In the genomic region with DNA sequence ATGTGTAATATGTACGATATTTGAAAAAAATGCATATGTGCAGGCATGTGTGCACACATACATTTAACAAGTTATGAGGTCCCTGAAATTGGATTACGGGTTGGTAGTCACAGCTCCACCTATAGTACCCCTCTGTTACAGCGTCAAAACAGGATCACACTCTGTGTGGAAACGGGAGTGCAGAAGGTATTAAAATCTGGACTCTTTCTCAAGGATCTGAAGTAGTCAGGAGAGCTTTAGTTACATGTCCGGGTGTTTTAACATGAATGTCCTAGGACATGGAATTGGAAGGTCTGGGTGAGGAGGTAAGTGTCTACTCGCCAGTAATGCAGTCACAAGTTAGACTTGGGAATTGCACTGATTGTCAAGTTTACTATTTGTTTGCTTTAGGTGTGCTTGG, we compare ENCODE assay signal across 7 mouse cellular contexts. TPM values are rescaled to one million over a fixed set of nuclear protein-coding genes. Genes with fewer than 3 reads are reported as not detected.
DNase-seq lines count a peak whose midpoint lies in the region; ATAC-seq and TF ChIP-seq lines count a peak whose summit lies in the region.

No protein-coding gene starts in this region.

- H3K9me3 ChIP-seq in lung, embryonic 14.5 days (ENCODE audit: low read depth, low read length): no peaks in the 10 kb centered on the region

- H3K79me2 ChIP-seq in C2C12 (ENCODE audit: control insufficient read depth, insufficient read depth): peaks cover 33% of the 10 kb centered on the region

- peak; percentile 78 for DNase-seq in 3T3-L1 (ENCODE audit: low read depth, low spot score)
- peak; percentile 80 for DNase-seq in embryo, embryonic 10.5 days (ENCODE audit: low spot score)
- DNase-seq in heart, adult 8-10 months (ENCODE audit: low spot score): peak; percentile 73
- peak; percentile 61 to 67 for DNase-seq in kidney, adult 8-10 months
- DNase-seq in lung, embryonic 14.5 days: peak; percentile 85
- peak; percentile 49 for DNase-seq in retina, postnatal 7 days (ENCODE audit: low read depth, low spot score)

- peaks cover 30% of the 10 kb centered on the region for H3K79me3 ChIP-seq in C2C12 (ENCODE audit: low read depth)

- no peak for TF ChIP-seq CTCF in C2C12 (IDR thresholded peaks at IDR 0.05; ENCODE audit: control insufficient read depth, insufficient read depth, insufficient read length)
- peak; percentile 54 for TF ChIP-seq CTCF in lung, embryonic 14.5 days (IDR thresholded peaks at IDR 0.05; ENCODE audit: low read depth)

- H3K4me1 ChIP-seq in lung, embryonic 14.5 days (ENCODE audit: insufficient read depth): peaks cover 11% of the 10 kb centered on the region

- no peak overlapping the region for H3K4me3 ChIP-seq in C2C12 (ENCODE audit: insufficient read depth, poor library complexity, severe bottlenecking)
- peak overlapping the region; percentile 83 for H3K4me3 ChIP-seq in lung, embryonic 14.5 days (ENCODE audit: low read depth, low read length)

- 0 out of 2 replicates have a peak, but pooled peaks have one; percentile 18 for ATAC-seq in lung, embryonic 14.5 days (ENCODE audit: insufficient read depth)

- H3K36me3 ChIP-seq in C2C12 (ENCODE audit: control insufficient read depth, insufficient read depth): no peaks in the 10 kb centered on the region
- H3K36me3 ChIP-seq in lung, embryonic 14.5 days (ENCODE audit: insufficient read depth): no peaks in the 10 kb centered on the region

- WGBS in lung, embryonic 14.5 days: 7% methylated on average over 6 of the region's 6 CpGs

- H3K27ac ChIP-seq in lung, embryonic 14.5 days (ENCODE audit: low read depth): no peak overlapping the region

- H3ac ChIP-seq in C2C12 (ENCODE audit: control insufficient read depth, insufficient read length, low read depth): peak overlapping the region; percentile 2

- no peaks in the 10 kb centered on the region for H3K27me3 ChIP-seq in C2C12 (ENCODE audit: control insufficient read depth, insufficient read depth, insufficient read length)
- no peaks in the 10 kb centered on the region for H3K27me3 ChIP-seq in lung, embryonic 14.5 days (ENCODE audit: insufficient read depth, low read length)

- peak overlapping the region; percentile 24 for H3K9ac ChIP-seq in lung, embryonic 14.5 days

- peak overlapping the region; percentile 85 for H3K4me2 ChIP-seq in lung, embryonic 14.5 days

TF ChIP-seq in C2C12, 6 proteins besides CTCF, POLR2A, EP300 and RAD21:
- TF ChIP-seq FOSL1 (IDR thresholded peaks at IDR 0.05; ENCODE audit: insufficient read depth, low read length, poor library complexity, severe bottlenecking): no peak
- TF ChIP-seq MYOG (IDR thresholded peaks at IDR 0.05; ENCODE audit: control insufficient read depth, extremely low read depth, insufficient read length): no peak
- no peak for TF ChIP-seq USF1 (IDR thresholded peaks at IDR 0.05; ENCODE audit: low read depth)
- TF ChIP-seq MAX (IDR thresholded peaks at IDR 0.05): no peak
- no peak for TF ChIP-seq CEBPB (IDR thresholded peaks at IDR 0.05; ENCODE audit: low read depth)
- no peak for TF ChIP-seq MYOD1 (IDR thresholded peaks at IDR 0.05; ENCODE audit: control insufficient read depth, insufficient read length, low read depth)

RNA-seq across cellular contexts. Expression of gene Mia2, which starts 34.0 kb away (rescaled TPM):
- 13.3 TPM for polyA plus RNA-seq in C2C12 (2012; fragmentation: generic; extraction: Trizol)
- total RNA-seq in heart, adult 8-10 months (2022): 100 to 1,000 TPM in 2 of 4 experiments, 10 to 100 TPM in 2; 93.4 to 113 (median 106) TPM
- polyA plus RNA-seq in lung, embryonic 14.5 days (2014; fragmentation: Nextera tagmentation; extraction: Ambion mirVana): 49.3 and 53.2 TPM in 2 replicates
